Mouse (Mus musculus): Measurements from ENCODE around the gene Arhgap28.

The Arhgap28 gene

DNA sequence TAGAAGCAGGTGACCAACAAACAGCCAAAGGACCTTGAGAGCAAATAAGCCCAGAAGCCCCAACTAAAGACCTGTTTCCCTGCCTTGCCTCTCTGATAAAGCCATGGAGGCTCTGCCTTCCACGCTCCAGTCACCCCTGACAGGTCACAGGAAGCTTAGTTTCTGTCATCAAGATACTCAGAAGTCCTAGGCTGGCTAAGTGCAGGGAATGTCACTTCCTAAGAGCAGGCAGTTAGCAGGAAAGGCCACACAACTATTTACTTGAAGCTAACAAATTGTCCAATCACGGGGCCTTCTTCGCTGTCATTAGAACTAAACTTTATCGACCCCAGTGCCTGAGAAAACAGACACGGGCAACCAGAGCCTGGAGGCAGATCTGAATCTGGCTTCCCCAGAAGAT, 14.2 kb downstream of the Arhgap28 start:
- no peak for DNase-seq (ENCODE audit: low spot score)

DNA sequence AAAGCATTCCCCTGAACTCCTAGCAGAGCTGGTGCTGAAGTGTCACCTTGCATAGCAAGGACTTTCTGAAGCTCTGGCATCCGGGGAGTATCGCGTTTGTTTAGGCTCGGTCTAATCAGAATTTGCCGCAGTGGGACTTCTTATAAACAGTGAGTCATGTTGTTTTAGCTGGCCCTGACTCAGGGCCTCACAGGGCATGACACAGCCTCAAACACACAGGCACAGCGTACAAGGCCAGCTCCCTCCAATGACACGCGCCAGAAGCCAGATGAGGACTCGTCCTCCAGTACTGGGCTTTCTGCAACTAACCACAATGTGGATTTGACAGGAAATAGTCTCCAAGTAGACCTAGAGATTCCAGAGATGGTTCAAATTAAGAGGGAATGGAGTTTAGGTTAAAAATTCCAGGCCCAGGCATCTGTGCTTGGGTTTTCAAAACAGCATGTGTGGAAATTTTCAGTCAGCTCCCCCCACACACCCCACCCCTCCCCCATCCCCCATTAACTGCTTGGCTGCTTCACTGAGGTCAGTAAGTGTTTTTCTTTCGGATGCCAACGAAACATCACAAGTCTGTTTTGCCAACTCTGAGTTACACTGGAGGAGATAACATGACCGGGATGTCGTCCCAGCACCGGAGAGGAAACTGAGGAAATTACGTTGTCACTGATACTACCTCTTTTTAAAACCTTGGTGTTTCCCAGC, 14.8 kb downstream of the Arhgap28 start:
- no peak for DNase-seq (ENCODE audit: low spot score)

DNA sequence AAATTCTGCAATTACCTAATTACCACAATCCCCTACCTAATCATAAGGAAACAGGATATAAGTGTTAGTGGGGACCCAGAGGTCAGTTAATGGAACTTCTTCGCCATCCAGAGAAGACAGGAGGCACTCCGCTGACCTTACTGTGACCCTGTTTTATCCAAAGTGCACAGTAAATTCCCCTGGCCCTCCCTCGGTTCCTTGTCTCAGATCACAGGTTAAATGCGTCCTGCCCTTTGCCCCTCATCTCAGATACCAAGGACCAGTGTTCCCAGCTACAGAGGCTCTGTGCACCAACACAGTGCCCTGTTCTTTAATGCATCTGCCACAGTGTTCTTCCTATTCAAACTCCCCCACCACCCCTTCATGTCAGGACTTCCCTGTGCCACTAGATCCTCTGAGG, 18.4 kb downstream of the Arhgap28 start:
- DNase-seq (ENCODE audit: low spot score): no peak

DNA sequence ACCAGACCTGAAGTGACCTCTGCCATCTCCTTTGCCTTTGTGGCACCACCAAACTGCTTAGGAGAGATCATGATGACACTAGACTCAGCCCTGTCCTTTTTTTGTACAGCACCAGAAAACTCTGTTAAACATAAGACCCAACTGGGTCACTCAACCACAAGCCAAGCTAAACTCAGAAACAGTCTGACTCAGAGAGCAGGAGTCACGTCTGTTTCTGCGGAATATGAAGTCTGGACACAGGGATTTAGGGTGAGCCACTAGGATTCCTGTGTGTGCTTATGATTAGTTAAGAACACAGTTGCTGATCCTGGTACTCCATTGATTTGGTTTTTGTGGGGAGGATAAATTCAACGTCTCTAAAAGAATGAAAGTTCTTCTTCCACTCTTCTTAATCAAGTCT, 23.3 kb downstream of the Arhgap28 start:
- DNase-seq (ENCODE audit: low spot score): no peak

DNA sequence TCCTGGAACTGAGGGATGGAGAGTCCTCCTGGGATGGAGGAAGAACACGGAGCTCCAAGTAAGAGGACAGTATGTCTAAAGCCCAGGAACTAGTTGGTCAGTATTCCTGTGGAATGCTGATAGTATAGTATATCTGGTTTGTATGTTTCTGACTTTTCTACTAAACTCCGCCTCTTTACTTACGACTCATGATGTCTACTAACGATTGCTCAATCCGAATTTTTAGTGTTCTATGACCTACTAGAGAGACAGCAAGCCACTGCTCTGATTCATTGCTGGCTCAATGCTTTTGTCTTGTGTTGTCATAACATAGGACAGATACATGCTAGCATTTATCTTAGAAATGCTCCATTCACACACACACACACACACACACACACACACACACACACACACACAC, 24.7 kb downstream of the Arhgap28 start:
- DNase-seq (ENCODE audit: low spot score): no peak

DNA sequence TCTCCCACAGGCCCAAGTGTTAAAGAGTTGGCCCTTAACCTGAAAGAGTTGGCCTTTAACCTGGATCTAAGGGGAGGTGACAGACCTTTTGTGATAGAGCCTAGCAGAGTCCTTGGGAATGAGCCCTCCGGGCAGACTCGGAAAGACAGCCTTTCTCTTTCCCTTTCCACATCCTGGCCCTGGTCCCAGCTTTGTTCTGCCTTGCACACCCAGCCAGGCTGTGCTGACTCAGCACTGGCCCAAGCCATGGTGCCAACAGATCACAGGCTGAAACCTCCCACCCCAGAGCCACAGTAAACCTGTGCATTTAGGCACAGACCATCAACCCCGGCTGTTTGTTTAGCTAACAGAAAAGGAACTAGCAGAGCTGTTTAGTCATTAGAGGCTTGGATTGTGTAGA, 25.1 kb downstream of the Arhgap28 start:
- DNase-seq (ENCODE audit: low spot score): no peak

DNA sequence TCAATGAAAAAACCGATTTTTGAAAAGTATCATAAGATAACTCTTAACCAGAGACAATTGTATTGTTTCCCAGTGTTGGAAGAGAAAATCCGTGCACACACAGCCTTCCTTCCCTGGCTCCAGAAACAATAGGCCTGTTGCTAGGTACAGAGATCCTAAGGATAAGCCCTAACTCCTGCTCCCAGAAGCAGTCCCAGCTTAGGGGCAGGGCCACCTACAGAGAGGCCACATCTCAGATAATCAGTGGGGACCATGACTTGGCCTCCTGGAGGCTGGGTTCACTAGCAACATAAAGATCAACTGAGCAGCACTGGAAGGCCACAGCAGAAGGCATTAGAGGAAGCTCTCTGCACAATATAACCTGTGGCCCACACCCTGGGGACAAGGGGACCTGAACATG, 27.5 kb downstream of the Arhgap28 start:
- no peak for DNase-seq (ENCODE audit: low spot score)

DNA sequence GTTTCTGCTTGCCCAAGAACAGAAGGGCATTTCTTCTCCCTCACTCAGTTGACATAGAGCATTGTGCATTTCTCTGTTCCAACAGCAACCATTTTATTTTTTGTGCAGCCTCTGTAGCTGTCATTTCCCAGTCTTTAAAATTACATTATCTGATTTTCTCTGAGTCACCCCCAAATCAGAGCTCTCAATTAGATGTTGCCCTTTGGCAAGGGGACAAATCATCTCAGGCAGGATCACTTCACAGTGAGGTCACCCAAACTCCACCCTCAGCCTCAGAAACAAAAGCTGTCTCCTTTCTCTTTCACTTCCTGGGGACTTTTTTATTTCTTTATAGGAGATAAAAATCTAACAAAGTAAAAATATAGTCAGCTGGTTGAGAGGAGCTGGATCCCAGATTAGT, 27.9 kb downstream of the Arhgap28 start:
- no peak for DNase-seq (ENCODE audit: low spot score)

DNA sequence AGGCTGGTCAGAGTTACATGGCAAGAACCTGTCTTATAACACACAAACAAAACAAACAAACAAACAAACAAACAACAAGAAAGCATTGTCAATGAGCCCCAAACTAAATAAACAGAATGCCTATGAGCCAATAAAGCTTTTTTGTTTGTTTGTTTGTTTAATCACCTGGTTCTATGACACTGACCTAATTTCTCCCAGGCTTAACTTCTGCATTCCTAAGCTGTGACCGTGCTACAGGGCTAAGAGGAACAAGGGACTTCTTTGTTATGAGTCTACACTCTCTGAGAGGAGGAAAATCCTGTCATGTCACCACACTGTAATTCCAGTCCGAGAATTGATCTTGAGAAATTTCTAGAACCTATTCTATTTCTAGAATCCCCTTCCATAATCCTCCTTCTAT, 29.2 kb downstream of the Arhgap28 start:
- DNase-seq (ENCODE audit: low spot score): no peak

DNA sequence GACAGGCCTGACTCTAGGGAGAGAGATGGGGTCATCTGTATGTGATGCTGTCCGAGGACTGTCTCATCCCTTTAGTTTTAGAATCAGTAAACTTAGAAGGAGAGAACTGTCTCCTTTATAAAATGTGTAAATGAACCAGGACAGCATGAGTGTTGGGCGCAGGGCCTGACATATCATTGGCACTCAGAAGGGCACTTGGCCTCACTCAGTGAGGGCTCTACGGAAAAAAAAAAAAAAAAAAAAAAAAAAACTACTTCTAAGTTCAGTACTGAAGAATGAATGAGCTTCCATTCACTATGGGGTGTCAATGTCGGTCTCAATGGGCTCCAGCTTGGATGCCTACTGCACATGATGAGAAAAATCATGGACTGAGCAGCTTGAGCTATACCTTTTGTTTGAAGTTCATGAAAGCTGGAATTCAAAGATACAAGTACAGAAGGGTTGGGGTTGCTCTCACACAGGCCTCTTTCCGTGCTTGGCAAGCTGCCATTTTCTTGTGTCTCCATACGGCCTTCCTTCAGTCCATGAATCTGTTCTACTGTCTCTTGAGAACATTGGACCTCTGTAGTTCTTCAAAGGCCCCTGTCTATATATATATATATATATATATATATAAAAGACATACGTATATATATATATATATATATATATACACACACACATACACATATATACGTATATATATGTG, 36.9 kb downstream of the Arhgap28 start:
- DNase-seq (ENCODE audit: low spot score): no peak

DNA sequence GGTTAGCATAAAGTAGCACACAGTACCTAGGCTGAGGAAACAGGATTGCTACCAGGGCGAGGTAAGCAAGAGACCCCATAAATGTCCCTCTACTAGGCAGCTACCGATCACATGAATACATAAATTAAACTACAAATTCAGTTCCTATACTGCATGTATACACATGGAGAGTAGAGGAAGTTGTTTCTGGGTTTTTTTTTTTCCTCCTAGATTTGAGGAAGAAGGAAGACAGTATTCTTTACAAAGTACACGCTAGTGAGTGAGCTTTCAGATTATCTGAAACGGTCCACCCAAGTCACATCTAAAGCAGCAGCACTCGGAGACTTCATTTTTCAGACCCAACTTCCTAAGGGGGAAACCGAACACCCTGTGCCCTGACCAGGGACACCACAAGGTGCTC, 41.1 kb downstream of the Arhgap28 start:
- DNase-seq (ENCODE audit: low spot score): no peak

DNA sequence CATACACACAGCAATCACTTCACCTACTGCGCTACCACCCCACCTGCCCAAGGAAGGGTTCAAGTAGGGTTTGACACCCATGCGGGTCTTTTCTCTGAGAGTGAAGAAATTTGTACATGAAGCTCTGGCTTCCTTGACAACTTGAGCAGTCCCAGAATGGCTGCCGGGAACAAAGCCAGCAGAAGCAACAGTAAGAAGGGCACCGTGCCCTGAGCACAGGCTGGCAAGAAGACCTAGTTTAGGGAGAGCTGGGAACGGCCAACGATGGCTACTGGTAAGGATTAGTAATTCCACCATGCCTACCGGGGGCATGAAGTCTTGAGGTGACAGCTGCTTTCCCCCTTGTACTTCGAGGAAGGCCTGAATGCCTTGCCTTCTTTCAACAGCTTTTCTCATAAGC, 41.9 kb downstream of the Arhgap28 start:
- no peak for DNase-seq (ENCODE audit: low spot score)

DNA sequence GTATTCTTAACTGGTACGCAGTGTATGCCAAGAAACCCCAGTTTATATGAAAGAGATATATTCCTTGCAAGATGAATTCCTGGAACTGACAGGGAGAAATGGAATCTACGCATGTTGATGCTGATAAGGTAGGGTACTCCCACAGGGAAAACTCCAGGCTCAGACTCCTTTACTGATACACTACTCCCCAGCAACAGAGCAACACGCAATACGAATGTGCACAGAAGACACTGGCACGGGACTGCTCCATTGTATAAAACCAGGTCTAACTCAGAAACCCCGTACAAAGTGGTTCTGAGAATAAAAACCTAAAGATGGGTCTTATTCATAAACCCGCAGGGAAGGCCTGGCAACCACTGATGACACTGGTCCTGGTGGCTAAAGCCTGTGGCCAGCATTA, 45.0 kb downstream of the Arhgap28 start:
- DNase-seq (ENCODE audit: low spot score): no peak

DNA sequence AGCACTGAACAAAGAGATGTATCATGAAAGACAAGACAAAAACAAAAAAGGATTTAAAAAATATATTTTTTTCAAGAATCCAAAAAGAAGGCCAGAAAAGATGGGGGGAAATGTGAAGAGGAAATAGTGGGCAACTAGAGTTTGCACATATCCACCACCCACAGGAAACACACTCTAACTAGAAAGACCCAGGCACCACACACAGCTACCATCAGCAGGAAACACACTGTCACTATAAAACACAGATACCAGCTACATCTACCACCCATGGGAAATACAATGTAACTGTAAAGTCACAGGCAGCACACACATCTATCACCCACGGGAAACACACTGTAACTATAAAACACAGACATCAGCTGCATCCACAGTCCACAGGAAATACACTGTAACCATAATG, 46.3 kb downstream of the Arhgap28 start:
- no peak for DNase-seq (ENCODE audit: low spot score)

DNA sequence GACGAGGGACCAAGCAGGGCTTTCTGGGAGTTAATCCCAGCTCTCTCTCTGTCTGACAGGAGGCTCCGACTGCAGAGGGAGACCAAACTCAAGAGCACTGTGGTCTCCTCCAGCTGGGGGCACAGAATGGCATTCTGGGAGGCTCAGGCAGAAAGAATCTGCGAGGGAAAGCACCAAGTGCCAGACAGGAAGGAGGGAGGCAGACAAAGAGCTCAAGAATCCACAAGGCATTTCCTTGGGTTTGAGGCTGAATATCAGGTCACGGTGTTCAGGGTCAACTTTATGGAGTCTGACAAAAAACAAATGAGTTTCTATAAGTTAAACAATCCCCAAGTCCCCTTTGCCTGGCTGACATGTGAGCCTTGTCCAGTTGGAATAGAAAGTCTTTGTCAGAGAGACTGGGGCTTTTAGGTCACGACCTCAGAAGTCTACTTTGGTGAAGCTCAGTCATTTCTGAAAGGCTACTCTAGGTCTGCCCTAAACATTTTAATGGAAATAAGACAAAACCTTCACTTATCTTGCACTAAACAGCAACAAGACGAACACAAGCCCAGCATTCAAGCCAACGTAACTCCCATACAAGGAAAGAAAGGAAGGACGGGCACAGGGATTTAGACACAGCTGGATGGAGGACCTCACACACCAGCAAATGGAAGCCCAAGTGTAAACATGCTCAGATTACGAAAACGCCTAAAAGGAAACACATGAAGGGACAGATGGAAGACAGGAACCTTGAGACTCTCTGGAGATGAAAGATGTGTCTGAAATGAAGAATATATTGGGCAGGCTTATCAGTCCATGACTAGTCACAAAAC, 47.8 kb downstream of the Arhgap28 start:
- DNase-seq (ENCODE audit: low spot score): no peak

DNA sequence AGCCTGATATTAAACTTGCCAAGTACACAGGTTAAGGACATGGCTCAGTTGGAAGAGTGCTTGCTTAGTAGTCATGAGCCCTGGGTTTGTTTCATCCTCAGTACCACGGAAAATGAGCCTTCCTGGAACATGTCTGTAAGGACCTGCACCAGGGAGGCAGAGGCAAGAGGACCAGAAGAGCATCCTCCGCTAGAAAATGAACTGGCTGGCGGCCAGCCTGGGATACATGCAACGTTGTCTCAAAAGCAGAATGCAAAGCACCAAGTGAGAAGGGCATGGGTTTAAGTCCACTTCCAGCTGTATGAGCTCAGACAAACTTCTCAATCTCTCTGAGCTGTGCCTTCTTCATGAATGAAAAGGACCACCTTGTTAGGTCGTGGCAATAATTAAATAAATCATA, 49.0 kb downstream of the Arhgap28 start:
- no peak for DNase-seq (ENCODE audit: low spot score)

DNA sequence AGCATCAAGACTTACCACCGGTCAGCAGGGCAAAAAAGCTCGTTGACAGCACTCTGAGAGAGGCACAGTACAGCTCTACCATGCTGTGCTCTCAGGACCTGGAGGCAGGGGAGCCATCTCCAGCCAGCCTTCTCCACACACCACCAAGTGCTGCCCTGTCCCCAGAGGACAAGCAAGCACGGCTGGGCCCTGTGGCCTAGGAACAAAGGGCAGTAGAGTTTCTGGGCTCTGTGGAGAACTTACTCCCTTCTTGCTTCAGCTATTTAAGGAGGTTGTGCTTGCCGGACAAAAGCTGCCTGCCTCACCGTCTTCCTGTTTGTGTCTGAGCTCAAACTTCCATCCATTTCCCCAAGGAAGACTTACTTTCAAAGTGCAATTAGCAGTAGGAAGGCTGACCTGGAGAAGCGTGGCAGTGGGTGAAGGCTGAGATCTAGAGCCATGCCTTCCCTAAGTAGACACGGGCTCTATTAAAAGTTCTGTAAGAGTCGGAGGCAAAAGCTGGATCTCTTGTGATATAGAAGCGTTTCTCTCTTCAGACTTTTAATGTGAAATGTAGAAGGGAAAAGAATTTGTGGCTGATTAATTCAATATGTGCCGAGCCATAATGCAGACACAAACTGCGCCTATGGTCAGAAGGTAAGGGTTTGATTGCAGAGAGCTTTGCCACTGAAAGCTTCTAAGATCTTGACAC, 53.3 kb downstream of the Arhgap28 start:
- no peak for DNase-seq (ENCODE audit: low spot score)

DNA sequence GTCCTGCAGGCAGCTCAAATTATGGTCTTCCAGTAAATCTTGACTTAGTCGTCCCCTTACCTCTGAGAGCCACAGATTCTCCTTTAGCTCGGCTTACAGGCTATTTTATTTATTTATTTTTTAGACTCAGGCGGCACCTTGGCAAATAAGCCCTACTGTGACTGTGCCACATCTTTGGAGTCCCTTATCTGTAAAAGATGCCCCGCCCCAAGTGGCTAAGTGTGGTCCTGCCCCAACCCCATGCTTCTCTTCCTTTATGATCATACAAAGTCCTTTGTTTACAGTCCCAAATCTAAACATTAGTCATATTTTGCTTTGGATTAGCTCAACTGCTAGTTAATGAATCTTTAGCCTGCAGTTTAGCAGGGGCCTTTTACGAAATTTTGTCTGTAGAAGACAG, 55.3 kb downstream of the Arhgap28 start:
- no peak for DNase-seq (ENCODE audit: low spot score)

DNA sequence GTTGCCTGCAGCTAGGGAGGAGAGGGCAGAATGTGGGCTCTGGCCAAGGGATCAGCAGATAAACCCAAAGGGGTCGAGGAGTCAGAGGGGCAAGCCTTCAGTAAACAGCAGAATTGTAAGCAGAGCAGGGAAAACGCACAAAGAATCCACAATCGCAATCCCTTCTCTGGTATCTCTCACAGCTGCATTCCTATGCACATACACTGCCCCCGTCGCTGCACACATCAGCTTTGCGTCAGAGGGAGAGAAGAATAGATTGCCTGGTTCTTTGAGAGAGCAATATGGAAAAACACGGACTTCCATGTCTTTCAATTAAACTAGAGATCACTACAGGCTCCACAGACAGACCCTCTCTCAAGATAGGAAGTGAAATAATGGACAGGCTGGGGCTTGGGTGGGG, 58.5 kb downstream of the Arhgap28 start:
- DNase-seq (ENCODE audit: low spot score): no peak

DNA sequence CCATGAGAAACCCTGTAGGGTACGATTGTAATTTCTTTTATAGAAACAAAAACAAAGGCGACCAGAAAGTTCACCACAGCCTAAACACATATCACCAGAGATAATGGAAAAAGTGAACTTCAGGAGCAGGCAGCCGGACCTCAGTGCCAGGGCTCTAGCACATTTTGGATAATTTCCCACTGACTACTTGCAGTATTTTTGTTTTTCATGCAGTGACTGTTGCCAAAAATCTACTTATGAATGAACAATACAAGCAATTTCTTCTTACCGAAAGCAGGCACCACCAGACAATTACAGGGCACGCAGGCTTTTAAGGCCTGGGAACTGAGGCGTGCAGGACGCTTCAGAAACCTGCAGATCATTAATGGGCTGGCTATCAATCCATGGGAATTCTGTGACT, 59.7 kb downstream of the Arhgap28 start:
- no peak for DNase-seq (ENCODE audit: low spot score)

DNA sequence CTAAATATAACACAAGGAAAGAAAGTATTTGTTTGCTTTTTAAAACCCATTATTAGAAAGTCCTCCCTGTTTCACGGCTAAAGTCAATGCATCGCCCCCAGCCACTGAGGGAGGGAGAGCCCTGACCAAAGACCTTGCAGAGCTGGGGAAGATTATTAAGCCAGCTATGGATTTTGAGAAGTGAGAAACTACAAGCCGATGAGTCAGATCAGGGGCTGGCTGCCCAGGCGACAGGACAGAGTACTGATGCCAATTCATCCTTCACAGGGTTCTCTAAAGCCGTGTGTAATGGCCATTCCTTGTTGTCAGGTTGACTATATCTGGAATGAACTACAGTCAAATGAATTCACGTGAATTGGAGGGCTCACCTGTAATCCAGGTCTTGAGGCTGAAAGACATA, 62.9 kb downstream of the Arhgap28 start:
- no peak for DNase-seq (ENCODE audit: low spot score)

DNA sequence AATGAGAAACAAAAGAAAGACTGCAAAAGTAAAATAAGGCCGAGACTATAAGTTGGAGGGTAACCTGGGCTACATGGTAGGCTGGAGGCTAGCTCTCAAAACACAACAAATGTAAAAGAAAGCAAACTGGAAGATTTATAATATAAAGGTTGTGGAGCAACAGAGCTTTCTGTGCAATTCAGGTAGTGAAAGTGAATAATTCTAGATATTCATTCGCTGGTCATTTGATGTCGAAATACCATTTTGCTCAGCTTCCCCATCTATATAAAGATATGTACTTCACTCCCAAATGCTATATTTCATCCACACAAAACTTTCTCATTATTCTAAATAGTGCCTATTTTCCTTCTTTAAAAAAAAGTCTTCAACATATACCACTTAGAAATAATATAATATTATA, 66.9 kb downstream of the Arhgap28 start:
- no peak for DNase-seq (ENCODE audit: low spot score)

DNA sequence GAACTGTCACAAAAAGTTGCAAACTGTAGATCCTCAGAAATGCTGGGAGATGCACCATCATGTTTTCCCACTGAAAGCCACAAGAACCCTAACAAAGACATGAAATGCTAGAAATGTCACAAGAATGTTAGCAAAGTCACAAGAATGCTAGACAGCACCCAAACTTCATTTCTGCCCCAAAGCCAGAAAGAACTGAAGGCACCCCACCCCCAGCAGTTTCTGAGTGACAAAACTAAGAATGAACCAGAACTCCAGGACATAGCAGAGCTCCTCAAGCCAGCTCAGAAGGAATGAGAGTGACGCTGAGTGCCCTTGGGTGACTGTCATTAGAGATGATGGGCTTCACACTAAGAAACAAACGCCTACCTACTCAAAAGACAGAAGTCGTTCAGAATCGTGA, 68.4 kb downstream of the Arhgap28 start:
- no peak for DNase-seq (ENCODE audit: low spot score)

All from c-Kit-positive CD71-positive TER-119-positive erythroid progenitor cells, embryonic 14.5 days (primary cell).